Mouse (Mus musculus) urinary bladder, postnatal 4 days (tissue): Measurements from ENCODE around the gene Slc38a10.

Source experiments
- DNase-seq, 2 experiments: peaks; one replicate each; pipeline ENCODE4 v3.0.0; 2021 to 2022; ENCODE audit warnings: low spot score in 2 of 2

The Slc38a10 gene

DNA sequence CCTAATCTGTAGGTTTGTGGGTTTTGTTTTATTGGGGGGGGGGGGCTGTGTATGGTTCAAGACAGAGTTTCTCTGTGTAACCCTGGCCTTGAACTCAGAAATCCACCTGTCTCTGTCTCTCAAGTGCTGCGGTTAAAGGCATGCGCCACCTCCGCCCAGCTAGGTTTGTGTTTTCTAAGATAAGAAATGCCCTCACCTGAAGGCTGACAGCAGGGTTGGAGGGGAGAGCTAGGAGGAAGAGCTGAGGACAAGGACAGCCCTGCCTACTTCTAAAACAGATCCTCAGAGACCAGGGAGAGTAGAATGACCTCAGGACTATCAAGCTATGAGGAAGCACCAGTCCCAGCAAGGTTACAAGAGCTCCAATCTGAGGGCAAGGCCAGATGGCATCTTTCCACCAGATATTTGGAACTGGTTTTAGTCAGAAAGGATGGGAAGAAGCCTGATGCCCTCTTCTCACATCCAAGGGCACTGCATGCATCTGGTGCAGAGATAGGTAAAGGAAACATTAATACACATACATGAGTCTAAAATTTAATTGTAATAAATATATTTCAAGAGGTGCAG is 47.6 kb downstream of the Slc38a10 start:
- no peak for DNase-seq

DNA sequence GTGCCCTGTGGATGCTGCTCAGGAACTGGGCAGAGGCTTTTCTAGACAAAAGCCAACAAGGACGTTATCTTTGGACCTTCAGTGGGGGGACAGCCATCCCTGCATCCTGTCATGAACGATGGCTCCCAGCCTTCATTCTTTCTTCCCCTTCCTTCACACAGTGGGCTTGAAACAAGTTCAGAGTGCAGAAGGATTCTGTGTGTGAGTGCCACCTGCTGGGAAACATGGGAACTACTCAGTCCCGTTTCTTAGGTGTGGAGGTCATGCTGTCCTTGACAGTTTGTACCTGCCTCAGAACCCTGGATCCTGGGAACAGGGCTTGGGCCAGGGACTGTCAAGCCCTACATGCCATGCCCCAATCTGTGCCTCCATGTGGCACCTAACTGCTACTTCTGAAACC is 50.1 kb downstream of the Slc38a10 start:
- peak in 1 of 2 experiments; percentile 68 for DNase-seq

DNA sequence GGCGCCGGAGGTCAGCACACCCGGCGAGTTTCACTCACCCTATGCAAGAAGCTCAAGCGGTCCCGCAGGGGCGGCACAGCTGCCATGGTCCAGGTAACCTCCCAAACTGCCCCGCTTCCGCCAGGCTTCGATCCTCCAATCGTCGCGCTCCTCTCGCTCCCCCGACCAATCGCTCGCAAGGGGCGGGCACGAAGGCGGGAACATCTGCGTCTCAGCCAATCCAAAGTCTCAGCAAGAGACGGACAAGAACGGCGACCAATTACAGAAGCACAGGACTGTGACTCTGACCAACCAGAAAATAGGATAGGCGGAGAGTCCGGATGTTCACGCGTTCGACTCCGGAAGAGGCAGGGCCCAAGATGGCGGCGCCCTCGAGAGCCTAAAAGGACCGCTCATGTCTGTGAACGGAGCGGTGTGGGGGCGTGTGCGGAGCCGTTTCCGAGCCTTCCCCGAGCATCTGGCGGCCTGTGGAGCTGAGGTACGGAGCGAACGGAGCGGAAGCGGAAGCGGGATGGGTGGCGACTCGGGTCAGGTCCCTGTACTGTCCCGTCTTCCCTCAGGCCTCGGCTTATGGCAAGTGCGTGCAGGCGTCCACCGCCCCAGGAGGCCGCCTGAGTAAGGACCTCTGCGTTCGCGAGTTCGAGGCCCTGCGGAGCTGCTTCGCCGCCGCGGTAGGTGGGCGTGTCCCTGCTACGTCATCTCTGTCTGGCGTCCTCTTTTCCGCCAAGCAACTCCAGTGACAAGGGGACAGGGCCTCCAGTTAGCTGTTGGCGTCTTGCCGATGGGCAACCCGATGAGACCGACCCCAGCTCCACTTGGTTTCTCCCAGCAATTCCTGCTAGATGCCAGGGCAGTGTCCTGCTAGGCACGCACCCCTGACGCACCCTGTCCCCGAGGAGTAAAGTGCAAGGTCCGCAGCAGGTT is 52.3 kb downstream of the Slc38a10 start, which contains the start of the genes Tepsin and Ndufaf8:
Gene Tepsin (minus strand): TSS at position 144 of the 924 bp plus-strand sequence.
Gene Ndufaf8 (plus strand): TSS at position 341 of the 924 bp plus-strand sequence.
- peak; percentile 97 to 99 for DNase-seq

DNA sequence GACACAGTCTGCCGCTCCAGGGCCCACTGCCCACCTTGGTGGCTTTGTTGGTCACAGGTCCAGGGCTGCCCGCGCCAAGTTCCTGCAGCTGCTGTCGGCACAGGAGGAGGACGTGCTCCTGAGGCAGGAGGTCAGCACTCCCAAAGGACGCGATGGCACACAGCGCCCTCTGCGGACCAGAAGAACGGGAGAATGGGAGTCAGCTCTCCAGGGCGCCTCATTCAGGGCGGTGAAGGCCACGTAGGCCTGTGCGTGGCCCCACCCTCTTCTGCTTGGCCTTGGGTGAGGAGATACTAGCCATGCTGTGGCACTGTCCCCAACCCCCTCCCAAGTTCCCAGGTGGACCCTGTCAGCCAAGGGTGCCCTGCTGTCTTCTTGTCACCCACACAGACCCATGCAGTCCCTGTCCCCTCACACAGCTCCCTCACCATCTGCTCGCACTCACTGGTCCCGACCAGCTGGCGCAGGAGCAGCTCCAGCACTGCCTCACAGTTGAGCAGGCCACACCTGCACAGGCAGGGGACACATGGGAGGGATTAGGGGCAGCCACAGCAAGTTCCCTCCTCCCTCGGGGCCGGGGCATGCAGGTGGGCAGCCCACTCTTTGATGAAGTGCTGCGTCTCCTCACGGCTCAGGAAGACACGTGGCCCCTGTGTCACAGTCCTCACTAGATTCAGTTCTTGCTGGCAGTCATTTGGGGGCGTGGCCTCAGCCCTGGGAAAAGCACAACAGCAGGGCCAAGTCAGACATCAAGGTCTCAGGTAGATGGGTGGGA is 58.1 kb downstream of the Slc38a10 start:
- no peak for DNase-seq

DNA sequence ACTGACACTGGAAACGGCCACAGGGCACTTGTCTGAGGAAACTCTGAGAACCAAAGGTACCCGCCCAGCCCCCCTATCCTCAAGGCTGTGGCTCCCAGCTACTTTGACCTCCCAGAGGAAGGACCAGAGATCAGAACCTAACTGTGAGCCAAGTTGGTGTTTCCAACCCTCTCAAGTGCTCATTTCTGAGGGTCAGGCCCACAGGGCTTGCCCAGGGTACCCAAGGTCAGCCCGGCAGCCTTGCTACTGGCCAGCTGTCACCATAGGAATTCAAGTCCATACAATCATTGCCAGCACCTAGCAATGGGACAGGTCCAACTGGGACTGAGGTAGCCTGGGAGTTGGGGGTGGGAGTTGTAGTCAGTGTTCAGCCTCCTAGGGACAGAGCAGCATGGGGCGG is 60.5 kb downstream of the Slc38a10 start:
- no peak for DNase-seq

DNA sequence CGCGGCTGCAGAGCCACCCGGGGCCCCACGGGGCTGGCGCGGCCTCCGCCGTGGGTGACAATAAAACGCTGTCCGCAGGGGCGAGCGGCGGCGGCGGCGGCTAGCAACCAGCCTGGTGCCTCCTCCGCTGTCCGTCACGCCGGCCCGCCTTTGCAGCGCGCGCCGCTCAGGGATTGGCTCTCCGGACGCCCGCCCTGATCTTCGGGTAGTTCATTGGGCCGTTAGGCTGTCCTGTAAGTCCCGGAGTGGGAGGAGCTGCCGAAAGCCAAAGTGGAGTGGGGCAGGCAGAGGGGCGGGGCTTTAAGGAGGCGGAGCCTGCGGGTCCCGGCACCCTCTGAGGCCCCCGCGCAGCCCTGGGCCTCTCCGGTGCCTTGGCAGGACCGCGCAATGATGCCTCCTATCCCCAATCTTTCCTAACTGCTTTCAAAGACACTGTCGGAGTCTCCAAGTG is 64.4 kb downstream of the Slc38a10 start, which contains the start of gene Cep131:
Gene Cep131 (minus strand): TSS at position 126 of the 451 bp plus-strand sequence.
- DNase-seq = peak; percentile 97 to 98

DNA sequence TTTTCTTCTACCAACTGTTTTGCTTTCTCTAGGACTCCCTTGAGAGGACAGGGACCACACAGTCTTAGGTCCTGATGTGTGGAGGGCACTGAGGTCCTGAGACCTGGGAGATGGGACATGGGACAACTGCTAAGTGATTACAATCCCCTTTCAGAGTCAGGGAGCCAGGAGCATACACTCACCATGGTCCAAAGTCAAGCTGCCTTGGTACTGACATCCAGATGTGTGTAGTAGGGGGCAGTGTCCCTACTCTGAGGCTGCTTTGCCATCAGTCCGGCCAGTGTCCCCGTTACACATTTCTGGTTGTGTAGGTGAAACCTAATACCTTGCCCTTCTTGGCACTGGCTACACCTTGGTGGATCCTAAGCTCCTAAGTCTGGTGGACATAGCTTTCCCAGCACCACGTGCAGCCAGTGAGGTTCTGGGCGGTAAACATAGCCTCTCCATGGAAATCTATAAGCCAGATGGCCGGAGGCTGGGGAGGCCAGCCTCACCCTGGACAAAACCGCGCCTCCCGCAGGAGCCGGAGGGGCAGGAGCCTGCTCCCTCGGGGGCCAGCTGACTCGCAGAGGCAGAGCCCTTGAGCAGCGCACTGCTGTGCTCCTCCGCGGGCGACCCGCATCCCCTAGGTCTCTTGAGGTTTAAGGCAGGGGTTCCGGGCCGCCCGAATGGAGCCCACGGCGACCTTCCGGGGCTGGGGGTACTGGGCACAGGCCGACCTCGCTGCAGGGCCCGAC is 65.1 kb downstream of the Slc38a10 start:
- DNase-seq = peak in 1 of 2 experiments; percentile 45

DNA sequence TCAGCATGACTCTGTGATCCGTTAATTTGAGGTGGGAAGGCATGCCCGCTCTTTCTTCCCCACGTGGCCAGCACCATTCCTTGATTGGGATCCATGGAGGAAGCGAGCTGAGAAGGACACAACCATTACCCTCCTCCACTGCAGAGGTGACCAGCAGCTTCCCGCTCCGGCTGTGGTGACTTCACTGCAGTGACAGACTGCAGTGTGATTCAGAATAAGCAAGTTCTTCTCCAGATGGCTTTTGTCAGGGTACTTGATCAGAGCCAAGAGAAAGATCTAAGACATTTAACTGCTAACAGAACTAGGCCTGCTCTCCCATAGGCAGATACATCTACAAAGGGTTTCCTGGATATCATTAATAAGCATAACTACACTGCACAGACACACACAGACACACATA is 70.9 kb downstream of the Slc38a10 start:
- no peak for DNase-seq

DNA sequence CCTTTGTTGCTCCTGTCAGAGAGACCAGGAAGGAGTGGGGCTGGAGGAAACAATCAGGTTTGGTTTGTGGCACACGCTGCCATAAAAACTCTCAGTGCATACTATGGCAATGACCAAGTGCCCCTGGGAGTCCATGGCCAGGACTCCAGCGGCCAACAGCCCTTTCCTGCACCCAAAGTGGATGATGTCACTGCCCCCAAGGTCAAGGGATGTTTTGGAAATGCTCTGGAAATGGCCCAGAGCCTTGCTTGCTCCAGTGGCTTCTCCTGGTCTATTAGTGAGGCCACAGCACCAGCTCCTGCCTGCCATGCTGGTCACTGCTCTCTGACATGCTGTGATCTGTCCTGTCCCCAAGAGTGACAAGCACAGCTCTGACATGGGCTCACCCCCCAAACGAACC is 75.0 kb downstream of the Slc38a10 start:
- DNase-seq = no peak

DNA sequence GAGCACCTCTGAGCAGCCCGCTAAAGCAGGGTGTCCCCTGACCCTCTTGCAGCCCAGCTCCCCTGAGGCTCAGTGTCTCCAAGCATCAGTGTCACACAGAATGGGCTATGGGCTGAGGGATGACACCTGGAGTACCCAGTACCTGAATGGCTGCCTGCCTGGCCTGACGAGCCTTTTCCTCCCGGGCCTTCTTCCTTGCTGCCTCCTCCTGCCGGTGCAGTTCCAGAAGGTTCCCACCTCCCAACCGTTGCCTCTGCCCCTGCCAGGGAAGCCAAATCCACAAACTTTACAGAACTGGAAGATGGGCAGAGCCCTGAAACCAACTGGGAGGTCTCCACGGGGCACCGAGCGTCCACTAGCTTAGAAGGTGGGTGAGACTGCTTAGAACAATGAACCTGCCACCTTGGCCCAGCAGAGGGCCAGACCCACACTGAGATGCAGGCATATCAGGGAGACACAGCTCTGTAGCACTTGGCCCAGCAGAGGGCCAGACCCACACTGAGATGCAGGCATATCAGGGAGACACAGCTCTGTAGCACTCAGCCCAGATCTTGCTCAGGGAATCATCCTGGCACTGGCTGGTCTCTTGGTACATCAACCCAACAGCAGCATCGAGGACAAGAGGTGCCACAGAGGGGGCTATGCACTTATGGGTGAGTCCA is 78.0 kb downstream of the Slc38a10 start:
- DNase-seq = no peak

DNA sequence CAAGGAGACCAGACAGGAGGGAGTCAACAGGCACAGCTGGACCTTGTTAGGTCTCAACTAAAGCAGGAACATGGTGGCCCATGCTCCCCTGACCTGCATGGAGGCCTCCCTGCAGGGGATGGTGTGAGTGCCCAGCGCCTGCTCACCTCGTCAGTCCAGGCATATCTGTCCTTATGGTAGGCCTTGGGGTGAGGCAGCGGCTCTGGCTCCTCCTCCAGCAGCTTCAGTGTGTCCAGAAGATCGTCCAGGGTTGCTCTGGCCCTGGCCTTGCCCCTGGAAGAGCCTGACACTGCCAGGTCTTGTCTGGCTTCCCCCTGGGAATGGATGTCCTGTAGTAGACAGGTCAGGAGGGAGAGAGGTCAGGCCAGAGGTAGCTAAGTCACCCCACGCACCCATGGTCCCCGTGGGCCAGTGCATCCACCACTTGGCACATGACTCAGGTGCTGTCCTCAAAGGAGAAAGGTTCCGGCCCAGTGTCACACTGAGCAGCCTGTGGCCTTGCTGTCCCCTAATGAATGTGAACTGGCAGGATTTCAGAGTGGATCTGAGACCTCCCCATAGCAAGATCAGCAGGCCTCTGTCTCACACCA is 79.3 kb downstream of the Slc38a10 start:
- no peak for DNase-seq

DNA sequence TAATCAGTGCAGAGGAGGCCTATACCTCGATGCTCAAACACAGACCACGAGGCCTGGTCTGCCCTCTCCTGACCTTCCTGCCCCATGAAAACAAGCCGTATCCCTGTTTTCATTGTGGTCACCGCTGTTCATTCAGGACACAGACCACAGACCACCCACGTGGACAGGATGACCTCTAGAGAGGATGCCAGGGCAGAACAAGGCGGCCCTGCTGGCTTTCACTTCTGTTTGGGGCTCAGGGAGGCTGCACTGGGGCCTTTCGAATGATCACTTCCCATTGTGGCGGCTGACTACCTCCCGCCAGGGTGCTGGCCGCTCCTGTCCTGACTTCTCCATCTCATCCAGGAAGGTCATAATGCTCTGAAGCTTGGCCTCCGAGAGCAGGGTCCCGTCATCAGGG is 80.1 kb downstream of the Slc38a10 start:
- no peak for DNase-seq

DNA sequence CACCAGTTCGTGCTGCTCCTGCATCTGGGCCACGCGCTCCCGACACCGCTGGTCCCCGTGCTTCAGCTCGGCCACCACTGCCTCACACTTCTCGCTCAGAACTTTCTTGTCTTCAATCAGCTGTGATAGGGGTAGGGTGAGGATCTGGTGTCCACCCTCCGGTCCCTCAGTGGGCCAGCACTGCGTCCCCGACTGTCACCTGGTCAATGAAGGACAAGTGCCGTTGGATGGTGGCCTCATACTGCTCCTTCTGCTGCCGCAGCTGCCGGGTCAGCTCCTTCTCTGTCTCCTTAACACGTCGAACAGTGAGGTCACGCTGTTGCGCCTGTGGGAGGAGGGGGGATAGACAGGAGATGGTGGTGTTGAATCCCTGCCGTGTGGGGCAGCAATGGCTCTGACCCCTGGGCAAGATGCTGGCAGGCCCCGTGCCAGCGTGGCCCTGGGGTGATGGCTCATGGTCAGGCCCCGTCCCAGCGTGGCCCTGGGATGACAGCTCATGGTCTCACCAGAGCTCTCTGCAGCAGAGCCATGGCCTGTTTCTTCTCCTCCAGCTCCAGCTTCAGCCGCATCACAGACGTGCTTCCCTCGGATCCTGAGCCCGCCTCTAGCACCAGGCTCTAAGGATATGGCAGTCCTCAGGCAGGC is 80.7 kb downstream of the Slc38a10 start:
- no peak for DNase-seq

DNA sequence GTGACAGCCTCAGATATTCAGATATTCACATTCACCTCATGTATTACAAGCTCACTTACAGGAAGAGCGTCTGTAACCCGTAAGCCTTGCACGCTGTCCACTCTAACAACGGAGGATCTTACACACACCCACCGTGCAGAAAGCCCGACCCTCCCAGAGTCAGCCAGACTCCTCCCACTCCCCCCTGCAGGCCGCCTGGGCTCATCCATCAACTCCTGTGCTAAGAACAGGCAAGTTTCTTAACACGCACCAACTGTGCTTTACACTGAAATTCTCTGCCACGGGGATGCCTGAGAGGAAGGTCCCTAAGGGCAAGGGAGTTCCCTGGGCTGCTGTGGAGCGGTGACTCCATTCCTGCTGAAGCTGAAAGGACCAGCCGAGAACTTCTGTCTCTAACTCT is 81.9 kb downstream of the Slc38a10 start:
- no peak for DNase-seq

DNA sequence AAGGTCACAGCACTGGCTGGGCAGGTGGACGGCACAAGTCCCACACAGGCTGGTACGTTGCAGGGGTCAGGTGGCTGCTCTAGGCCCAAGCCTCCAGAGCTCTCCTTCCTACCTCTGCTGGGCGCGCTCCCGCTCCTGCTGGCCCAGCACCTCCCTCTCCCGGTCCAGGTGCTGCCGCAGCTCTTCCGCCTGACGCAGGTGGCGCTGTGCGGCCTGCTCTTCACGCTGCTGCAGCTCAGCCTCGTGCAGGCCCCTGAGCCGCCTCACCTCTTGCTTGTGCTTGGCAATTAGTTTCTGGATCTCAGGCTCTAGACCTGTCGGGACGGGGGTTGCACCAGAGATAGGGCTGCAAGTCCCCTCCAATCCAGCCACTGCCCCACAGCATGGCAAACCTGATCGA is 83.3 kb downstream of the Slc38a10 start:
- no peak for DNase-seq

DNA sequence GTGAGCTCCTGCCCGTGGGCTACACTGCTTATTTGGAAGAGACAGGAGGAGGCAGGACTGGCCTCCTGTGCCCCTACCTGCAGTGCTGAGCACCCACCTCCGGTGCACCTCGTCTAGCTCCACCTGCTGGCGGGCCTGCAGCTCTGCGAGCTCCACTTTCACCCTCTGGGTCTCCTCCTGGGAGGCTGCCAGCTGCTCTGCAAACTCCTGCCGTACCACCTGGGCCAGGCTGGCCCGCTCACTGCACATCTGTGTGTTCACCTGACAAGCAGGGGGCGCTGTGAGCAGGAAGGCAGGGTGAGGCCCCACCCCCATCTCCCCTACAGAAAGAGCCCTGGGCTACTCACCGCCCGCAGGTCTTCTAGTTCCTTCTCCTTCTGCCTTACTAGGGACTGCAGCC is 85.9 kb downstream of the Slc38a10 start:
- peak; percentile 55 to 79 for DNase-seq

DNA sequence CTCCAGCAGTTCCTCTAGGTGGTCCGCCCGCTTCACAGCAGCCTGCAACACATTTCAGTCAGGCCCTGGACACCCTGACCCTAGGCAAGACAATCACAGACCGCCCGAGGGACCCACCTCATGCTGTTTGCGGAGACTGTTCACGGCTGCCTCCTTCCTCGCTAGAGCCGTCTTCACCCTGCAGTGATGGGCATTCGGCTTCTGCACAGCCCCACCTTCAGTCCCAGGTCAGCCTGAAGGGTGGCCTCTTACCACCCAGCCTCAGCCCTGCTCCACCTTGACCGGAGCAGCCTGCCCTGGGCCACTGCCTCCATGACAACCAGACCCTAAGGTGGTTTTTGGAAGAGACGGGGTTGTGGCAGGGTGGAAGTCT is 86.5 kb downstream of the Slc38a10 start:
- no peak for DNase-seq

DNA sequence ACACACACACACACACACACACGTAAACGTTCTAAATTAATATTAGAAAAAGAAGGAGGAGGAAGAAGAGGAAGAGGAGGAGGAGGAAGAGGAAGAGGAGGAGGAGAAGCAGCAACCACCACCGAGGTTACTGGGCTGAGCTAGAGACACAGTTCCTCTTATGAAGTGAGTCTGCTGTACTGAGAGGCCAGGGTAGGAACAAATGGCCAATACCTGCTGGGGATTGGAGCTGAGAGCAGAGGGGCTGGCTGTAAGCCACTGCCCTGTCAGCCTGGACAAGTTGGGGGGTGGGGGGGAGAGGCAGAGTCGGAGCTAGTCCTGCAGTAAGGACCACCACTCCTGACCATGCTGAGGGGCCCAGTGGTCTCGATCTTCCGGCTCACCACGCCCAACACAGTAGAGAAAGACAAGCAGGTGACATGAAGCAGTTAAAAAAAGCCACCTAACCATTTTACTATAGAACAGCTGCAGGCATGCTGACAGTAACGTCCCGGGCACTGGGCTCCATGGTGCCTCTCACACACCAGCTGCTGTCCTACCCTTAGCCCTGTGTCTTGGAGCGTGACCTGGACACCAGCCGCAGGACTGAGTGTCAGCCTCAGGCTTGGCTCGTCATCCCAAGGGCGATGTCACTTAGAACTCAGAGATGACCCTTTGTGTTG is 87.0 kb downstream of the Slc38a10 start:
- no peak for DNase-seq

DNA sequence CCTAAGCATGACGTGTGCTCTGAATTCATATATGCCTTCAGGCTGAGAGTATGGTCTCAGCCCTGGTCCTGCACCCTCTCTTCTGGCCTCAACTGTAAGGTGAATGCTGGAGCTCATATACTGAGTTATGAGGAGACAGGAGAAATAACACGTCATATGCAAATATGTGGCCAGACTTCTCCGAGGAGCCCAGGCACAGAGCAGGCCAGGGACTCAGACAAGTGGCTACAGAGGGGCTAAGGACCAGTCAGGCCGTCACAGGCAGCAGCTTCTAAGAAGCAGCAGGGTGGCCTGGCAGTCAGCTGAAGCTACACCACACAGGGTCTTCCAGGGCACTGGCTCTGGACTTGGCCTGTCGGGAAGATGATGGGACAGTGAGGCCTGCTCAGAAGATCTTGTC is 87.8 kb downstream of the Slc38a10 start:
- DNase-seq = no peak

DNA sequence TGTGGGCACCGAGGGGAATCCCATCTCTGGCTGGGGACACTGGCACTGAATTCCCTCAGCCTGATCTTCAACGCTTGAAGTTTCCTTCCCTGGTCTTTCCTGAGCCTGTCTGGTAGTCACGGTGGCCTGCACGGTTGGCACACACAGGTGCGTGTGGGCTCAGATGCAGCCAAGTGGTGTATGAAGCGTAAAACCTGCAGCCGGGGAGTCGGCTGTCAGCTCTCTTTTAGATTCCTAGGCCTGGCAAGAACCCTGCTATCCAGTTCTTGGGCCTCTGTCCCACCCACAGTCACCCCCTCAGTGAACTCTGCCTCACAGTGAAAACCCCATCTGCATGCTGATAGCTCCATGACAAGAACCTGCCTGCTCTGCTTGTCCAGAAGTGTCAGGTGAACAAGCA is 90.5 kb downstream of the Slc38a10 start:
- no peak for DNase-seq
